Mouse (Mus musculus): ENCODE measurements around the gene Dzank1. TPM values are rescaled to one million over a fixed set of nuclear protein-coding genes. Genes with fewer than 3 reads are reported as not detected.
A peak's percentile ranks its signal among the peaks of the same experiment; 100 is the strongest.

Gene Dzank1
- polyA plus RNA-seq, 1 experiment from 2014 or later = 1.2 TPM

DNA sequence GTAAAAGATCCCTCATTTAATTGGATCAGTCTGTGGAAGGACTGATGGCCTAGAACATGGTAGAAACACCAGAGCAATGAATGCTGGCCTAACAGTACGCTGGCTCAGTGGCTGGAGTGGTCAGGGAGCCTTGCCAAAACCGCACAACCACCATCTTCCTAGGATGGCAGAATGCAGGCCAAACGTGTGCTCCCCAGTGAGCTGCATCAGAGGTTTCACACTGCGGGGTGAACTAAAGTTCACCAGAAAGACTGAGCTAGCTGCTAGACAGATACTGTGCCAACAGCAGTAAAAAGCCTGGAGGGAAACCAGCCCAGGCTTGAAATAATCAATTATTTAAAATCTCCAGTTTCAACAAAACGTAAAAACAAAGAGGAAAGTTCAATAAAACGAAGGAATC is 39.7 kb downstream of the Dzank1 start:
- Histone ChIP-seq H3K4me3 (ENCODE audit: low read depth, low read length) (no peak overlapping the region), H3K9ac (replicated peaks; ENCODE audit: low read depth) (no peak overlapping the region), H3K27me3 (replicated peaks; ENCODE audit: insufficient read depth, low read length) (no peaks in the 10 kb centered on the region), H3K9me3 (ENCODE audit: low read length) (no peaks in the 10 kb centered on the region), H3K36me3 (ENCODE audit: insufficient read depth, low read length) (no peaks in the 10 kb centered on the region), H3K27ac (ENCODE audit: low read length) (no peak overlapping the region), H3K4me1 (ENCODE audit: insufficient read depth, low read depth, low read length) (no peaks in the 10 kb centered on the region), H3K4me2 (replicated peaks; ENCODE audit: low read depth, low read length) (no peak overlapping the region)
- DNase-seq (ENCODE audit: low spot score) (no peak), ATAC-seq (no peak)
- TF ChIP-seq CTCF (IDR thresholded peaks at IDR 0.05) = no peak
- no peak for TF ChIP-seq EP300 (IDR thresholded peaks at IDR 0.05)
- WGBS = 55% methylated on average over 6 of the region's 6 CpGs

GRCm38 (mm10) chr2:144485439-144485838 is 41.8 kb downstream of the Dzank1 start:
- TF ChIP-seq EP300 (IDR thresholded peaks at IDR 0.05) = no peak
- no peak for ATAC-seq
- WGBS = 71% methylated on average over 7 of the region's 7 CpGs

DNA sequence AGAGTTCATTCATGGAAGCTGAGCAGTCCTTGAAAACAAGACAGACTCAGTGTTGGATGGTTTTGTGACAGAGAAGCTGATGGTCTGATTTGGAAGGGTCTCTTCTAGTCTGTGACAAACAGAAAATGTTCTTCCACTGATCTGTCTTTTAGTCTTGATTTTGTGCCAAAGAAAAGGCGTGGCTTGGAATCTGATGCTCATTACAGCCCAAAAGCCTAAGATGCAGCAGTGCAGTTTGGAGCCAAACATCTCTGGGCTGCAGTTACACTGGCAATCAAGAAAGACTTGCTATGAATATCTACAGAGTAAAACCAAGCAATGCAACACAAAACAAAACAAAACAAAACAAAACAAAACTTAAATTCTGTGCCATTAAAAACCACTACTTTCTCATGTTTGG is 43.1 kb downstream of the Dzank1 start:
- Histone ChIP-seq H3K27me3 (replicated peaks; ENCODE audit: insufficient read depth, low read length) (no peaks in the 10 kb centered on the region), H3K9me3 (ENCODE audit: low read length) (no peaks in the 10 kb centered on the region), H3K9ac (replicated peaks; ENCODE audit: low read depth) (no peak overlapping the region), H3K4me3 (ENCODE audit: low read depth, low read length) (no peak overlapping the region), H3K4me2 (replicated peaks; ENCODE audit: low read depth, low read length) (no peak overlapping the region), H3K27ac (ENCODE audit: low read length) (no peak overlapping the region), H3K36me3 (ENCODE audit: insufficient read depth, low read length) (no peaks in the 10 kb centered on the region), H3K4me1 (ENCODE audit: insufficient read depth, low read depth, low read length) (no peaks in the 10 kb centered on the region)
- no peak for TF ChIP-seq EP300 (IDR thresholded peaks at IDR 0.05)
- TF ChIP-seq CTCF (IDR thresholded peaks at IDR 0.05) = no peak
- WGBS = 41% methylated on average over 1 of the region's 1 CpGs
- ATAC-seq (no peak), DNase-seq (ENCODE audit: low spot score) (no peak)

More at GRCm38 (mm10) chr2:144485439-144485838, 41.8 kb downstream of the Dzank1 start:
- Histone ChIP-seq H3K9ac (replicated peaks; ENCODE audit: low read depth) (no peak overlapping the region), H3K4me2 (replicated peaks; ENCODE audit: low read depth, low read length) (no peak overlapping the region), H3K27me3 (replicated peaks; ENCODE audit: insufficient read depth, low read length) (no peaks in the 10 kb centered on the region), H3K9me3 (ENCODE audit: low read length) (no peaks in the 10 kb centered on the region), H3K36me3 (ENCODE audit: insufficient read depth, low read length) (no peaks in the 10 kb centered on the region), H3K4me3 (ENCODE audit: low read depth, low read length) (no peak overlapping the region), H3K4me1 (ENCODE audit: insufficient read depth, low read depth, low read length) (no peaks in the 10 kb centered on the region), H3K27ac (ENCODE audit: low read length) (no peak overlapping the region)
- no peak for DNase-seq (ENCODE audit: low spot score)

GRCm38 (mm10) chr2:144479421-144479820 is 47.8 kb downstream of the Dzank1 start:
- no peaks in the 10 kb centered on the region for H3K36me3 ChIP-seq (ENCODE audit: insufficient read depth, low read length)
- DNase-seq (ENCODE audit: low spot score) (no peak), ATAC-seq (no peak)
- no peaks in the 10 kb centered on the region for H3K4me1 ChIP-seq (ENCODE audit: insufficient read depth, low read depth, low read length)
- H3K9me3 ChIP-seq (ENCODE audit: low read length) = no peaks in the 10 kb centered on the region
- no peak for TF ChIP-seq CTCF (IDR thresholded peaks at IDR 0.05)
- no peak for TF ChIP-seq EP300 (IDR thresholded peaks at IDR 0.05)
- no peaks in the 10 kb centered on the region for H3K27me3 ChIP-seq (replicated peaks; ENCODE audit: insufficient read depth, low read length)
- no peak overlapping the region for H3K27ac ChIP-seq (ENCODE audit: low read length)
- H3K4me3 ChIP-seq (ENCODE audit: low read depth, low read length) = no peak overlapping the region
- no peak overlapping the region for H3K4me2 ChIP-seq (replicated peaks; ENCODE audit: low read depth, low read length)
- no peak overlapping the region for H3K9ac ChIP-seq (replicated peaks; ENCODE audit: low read depth)
- WGBS = 76% methylated on average over 2 of the region's 2 CpGs

DNA sequence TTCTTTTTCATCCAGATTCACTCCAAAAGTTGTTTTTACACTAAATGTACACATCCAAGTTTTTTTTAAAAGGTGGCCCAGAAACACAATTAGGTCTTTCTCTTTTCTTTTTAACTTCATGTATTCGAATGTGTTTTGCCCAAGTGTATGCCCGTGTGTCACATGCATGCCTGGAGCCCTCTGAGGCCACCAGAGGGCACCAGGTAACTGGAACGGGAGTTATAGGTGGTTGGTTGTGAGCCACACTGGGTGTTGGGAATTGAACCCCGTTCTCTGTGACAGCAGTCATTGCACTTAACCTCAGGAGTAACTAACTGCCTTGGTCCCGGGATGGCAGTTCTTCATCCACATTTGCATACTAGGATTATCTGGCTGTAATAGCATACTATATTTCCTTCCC is 60.0 kb downstream of the Dzank1 start:
- no peak for TF ChIP-seq EP300 (IDR thresholded peaks at IDR 0.05)
- TF ChIP-seq CTCF (IDR thresholded peaks at IDR 0.05) = peak; percentile 49
- no peak overlapping the region for H3K9ac ChIP-seq (replicated peaks; ENCODE audit: low read depth)
- H3K4me1 ChIP-seq (ENCODE audit: insufficient read depth, low read depth, low read length) = no peaks in the 10 kb centered on the region
- H3K36me3 ChIP-seq (ENCODE audit: insufficient read depth, low read length) = no peaks in the 10 kb centered on the region
- ATAC-seq (no peak), DNase-seq (ENCODE audit: low spot score) (no peak)
- no peak overlapping the region for H3K27ac ChIP-seq (ENCODE audit: low read length)
- no peaks in the 10 kb centered on the region for H3K9me3 ChIP-seq (ENCODE audit: low read length)
- 55% methylated on average over 5 of the region's 5 CpGs for WGBS
- no peak overlapping the region for H3K4me3 ChIP-seq (ENCODE audit: low read depth, low read length)
- H3K27me3 ChIP-seq (replicated peaks; ENCODE audit: insufficient read depth, low read length) = no peaks in the 10 kb centered on the region
- H3K4me2 ChIP-seq (replicated peaks; ENCODE audit: low read depth, low read length) = no peak overlapping the region

DNA sequence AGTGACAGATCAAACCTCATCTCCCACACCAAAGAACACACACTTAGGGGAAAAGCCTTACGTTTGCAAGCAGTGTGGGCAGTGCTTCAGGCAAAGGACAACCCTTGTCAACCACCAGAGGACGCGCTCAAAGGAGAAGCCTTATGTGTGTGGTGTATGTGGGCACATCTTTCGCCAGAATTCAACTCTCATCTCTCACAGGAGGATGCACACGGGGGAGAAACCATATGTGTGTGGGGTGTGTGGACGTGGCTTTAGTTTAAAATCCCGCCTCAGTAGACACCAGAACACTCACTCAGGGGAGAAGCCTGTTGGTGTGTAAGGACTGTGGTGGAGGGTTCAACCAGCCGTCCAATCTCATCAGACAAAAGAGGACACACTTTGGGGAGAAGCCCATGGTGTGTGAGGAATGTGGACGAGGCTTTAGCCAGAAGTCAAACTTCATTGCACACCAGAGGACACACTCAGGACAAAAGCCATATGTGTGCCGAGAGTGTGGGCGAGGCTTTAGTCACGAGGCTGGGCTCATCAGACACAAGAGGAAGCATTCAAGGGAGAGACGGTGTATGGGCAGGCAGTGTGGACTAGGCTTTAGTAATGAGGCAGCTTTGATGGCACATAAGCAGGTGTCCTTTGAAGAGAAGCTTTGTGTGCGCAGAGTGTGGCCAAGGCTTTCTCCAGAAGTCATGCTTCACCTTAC is 61.2 kb downstream of the Dzank1 start:
- no peaks in the 10 kb centered on the region for H3K27me3 ChIP-seq (replicated peaks; ENCODE audit: insufficient read depth, low read length)
- no peaks in the 10 kb centered on the region for H3K9me3 ChIP-seq (ENCODE audit: low read length)
- H3K4me1 ChIP-seq (ENCODE audit: insufficient read depth, low read depth, low read length) = no peaks in the 10 kb centered on the region
- TF ChIP-seq EP300 (IDR thresholded peaks at IDR 0.05) (no peak), CTCF (IDR thresholded peaks at IDR 0.05) (no peak)
- H3K36me3 ChIP-seq (ENCODE audit: insufficient read depth, low read length) = no peaks in the 10 kb centered on the region
- ATAC-seq (no peak), DNase-seq (ENCODE audit: low spot score) (no peak)
- H3K4me3 ChIP-seq (ENCODE audit: low read depth, low read length) = no peak overlapping the region
- H3K4me2 ChIP-seq (replicated peaks; ENCODE audit: low read depth, low read length) = no peak overlapping the region
- WGBS = 73% methylated on average over 14 of the region's 14 CpGs
- no peak overlapping the region for H3K27ac ChIP-seq (ENCODE audit: low read length)
- H3K9ac ChIP-seq (replicated peaks; ENCODE audit: low read depth) = no peak overlapping the region
